Mouse (Mus musculus) kidney, postnatal 0 days (tissue): ENCODE results near the gene Tbc1d1. TPM values are rescaled to one million over a fixed set of nuclear protein-coding genes. Genes with fewer than 3 reads are reported as not detected.

Experiments used
- ATAC-seq: fragments of 200-750 bp; cut with Nextera tagmentation; replicated peaks from 2 replicates; pipeline ENCODE4 v1.8.0; 2017; ENCODE audit warnings: low read depth, moderate number of reproducible peaks, moderate TSS enrichment, moderate library complexity; ENCODE audit not compliant: low FRiP score
- DNase-seq: peaks from one replicate; pipeline ENCODE4 v3.0.0-alpha.2; 2016; ENCODE audit warnings: low spot score
- H3K27ac ChIP-seq: fragments of 300-500 bp; sonication (generic); 2 replicates; pipeline ENCODE4 v1.5.1; 2014; ENCODE audit warnings: mild to moderate bottlenecking
- H3K27me3 ChIP-seq: fragments of 300-500 bp; sonication (generic); 2 replicates; pipeline ENCODE4 v1.6.1; 2014; ENCODE audit warnings: low read length, mixed read lengths; ENCODE audit not compliant: insufficient read depth
- H3K36me3 ChIP-seq: fragments of 300-500 bp; sonication (generic); 2 replicates; pipeline ENCODE4 v1.6.1; 2014; ENCODE audit warnings: low read length, mixed read lengths; ENCODE audit not compliant: insufficient read depth
- H3K4me1 ChIP-seq: fragments of 300-500 bp; sonication (generic); replicated peaks from 2 replicates; pipeline ENCODE4 v1.6.1; 2014; ENCODE audit warnings: antibody characterized with exemption, low read length, mixed read lengths; ENCODE audit not compliant: insufficient read depth
- H3K4me2 ChIP-seq: fragments of 300-500 bp; sonication (generic); 2 replicates; pipeline ENCODE4 v1.6.1; 2014; ENCODE audit warnings: mild to moderate bottlenecking, low read length, moderate library complexity, mixed read lengths
- H3K4me3 ChIP-seq: fragments of 300-500 bp; sonication (generic); replicated peaks from 2 replicates; pipeline ENCODE4 v1.5.1; 2014; ENCODE audit warnings: low read depth, low read length
- H3K9ac ChIP-seq: fragments of 300-500 bp; sonication (generic); 2 replicates; pipeline ENCODE4 v1.6.1; 2014; ENCODE audit warnings: low read depth, low read length
- H3K9me3 ChIP-seq: fragments of 300-500 bp; sonication (generic); replicated peaks from 2 replicates; pipeline ENCODE4 v1.6.1; 2016; ENCODE audit warnings: low read length, inconsistent platforms, mixed read lengths
- CTCF ChIP-seq: IDR thresholded peaks from 2 replicates; pipeline ENCODE4 v1.5.1; 2016; ENCODE audit warnings: antibody characterized with exemption, low read depth, mild to moderate bottlenecking, moderate library complexity
- WGBS: fragments of 180-500 bp; shearing (Covaris S2); extraction: QIAGEN DNeasy Blood & Tissue Kit; methylation state at CpG from one replicate; pipeline ENCODE4 v1.1.7; 2014; 5-methylcytosine and 5-hydroxymethylcytosine counted together
- polyA plus RNA-seq: library from polyadenylated mRNA; unstranded; fragments of >200 nt; fragmentation: Nextera tagmentation; extraction: Ambion mirVana; gene quantifications from 2 replicates; pipeline ENCODE4 v1.2.1, GENCODE M21; 2015

Gene Tbc1d1
- polyA plus RNA-seq, 1 experiment from 2014 or later: 26.2 TPM

GRCm38 (mm10) chr5:64363859-64364406, 207.8 kb downstream of the Tbc1d1 start:
- Histone ChIP-seq H3K36me3 (no peaks in the 10 kb centered on the region), H3K4me2 (no peak overlapping the region), H3K27ac (no peak overlapping the region), H3K4me3 (no peak overlapping the region), H3K4me1 (peaks cover 34% of the 10 kb centered on the region), H3K9ac (no peak overlapping the region), H3K9me3 (no peaks in the 10 kb centered on the region), H3K27me3 (no peaks in the 10 kb centered on the region)
- ATAC-seq (no peak), DNase-seq (no peak)
- WGBS: 50% methylated on average over 5 of the region's 5 CpGs
- no peak for TF ChIP-seq CTCF

GRCm38 (mm10) chr5:64364432-64365125, 208.5 kb downstream of the Tbc1d1 start:
- no peaks in the 10 kb centered on the region for H3K27me3 ChIP-seq
- no peaks in the 10 kb centered on the region for H3K9me3 ChIP-seq
- no peak overlapping the region for H3K27ac ChIP-seq
- no peaks in the 10 kb centered on the region for H3K36me3 ChIP-seq
- WGBS: 29% methylated on average over 7 of the region's 7 CpGs
- peak overlapping the region; percentile 14; the same call in 1 of the 2 replicates for H3K4me2 ChIP-seq
- peaks cover 30% of the 10 kb centered on the region for H3K4me1 ChIP-seq
- no peak overlapping the region for H3K4me3 ChIP-seq
- ATAC-seq: peak; percentile 52
- peak; percentile 77 for DNase-seq
- H3K9ac ChIP-seq: no peak overlapping the region
- no peak for TF ChIP-seq CTCF

DNA sequence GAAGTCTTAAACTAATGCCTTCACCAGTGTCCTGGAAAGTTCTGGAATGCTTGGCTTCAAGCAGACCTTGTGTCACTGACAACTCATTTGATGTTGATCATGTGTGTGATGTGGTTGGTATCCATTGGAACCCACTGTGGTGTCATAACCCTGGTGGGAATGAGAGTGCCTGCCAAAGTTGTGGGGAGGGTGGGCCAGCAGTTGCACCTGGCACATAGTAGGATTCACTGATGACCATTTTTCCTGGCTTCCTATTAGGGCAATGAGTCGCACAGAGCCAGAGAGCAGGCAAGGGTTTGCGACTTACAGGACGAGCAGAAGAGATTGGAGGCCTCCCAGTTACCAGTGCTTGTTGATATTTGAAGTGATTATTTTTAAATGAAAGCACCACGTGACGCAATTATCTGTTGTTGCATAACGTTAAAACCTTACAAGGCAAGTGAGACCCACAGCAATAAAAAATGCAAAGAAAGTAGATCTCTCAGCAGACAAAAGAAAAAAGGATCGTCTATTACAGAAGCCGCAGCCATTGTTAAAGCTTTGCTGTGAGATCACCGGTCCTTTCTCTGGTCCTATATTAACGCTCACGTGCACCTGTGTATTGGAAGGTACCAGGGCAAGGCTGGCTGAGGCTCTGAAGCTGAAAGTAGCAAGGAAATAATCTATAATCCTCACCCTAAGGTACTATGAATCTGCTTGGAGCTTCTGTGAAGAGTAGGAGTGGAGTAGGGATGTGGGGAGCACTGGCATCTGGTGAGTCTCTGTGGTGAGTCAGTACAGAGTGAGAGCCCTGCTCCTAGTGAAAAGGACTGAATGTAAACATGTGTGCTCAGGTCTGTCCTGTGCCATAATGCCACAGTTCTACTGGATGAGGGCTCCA, 209.3 kb downstream of the Tbc1d1 start:
- Histone ChIP-seq H3K4me2 (no peak overlapping the region), H3K4me3 (no peak overlapping the region), H3K4me1 (peaks cover 25% of the 10 kb centered on the region), H3K36me3 (no peaks in the 10 kb centered on the region), H3K9ac (no peak overlapping the region), H3K27ac (no peak overlapping the region), H3K9me3 (no peaks in the 10 kb centered on the region), H3K27me3 (no peaks in the 10 kb centered on the region)
- no peak for ATAC-seq
- 80% methylated on average over 11 of the region's 11 CpGs for WGBS
- no peak for DNase-seq
- TF ChIP-seq CTCF: no peak

- no peaks in the 10 kb centered on the region for H3K36me3 ChIP-seq
- peaks cover 25% of the 10 kb centered on the region for H3K4me1 ChIP-seq
- H3K4me3 ChIP-seq: no peak overlapping the region
- H3K27me3 ChIP-seq: no peaks in the 10 kb centered on the region
- H3K4me2 ChIP-seq: no peak overlapping the region
- H3K9me3 ChIP-seq: no peaks in the 10 kb centered on the region
- ATAC-seq (no peak), DNase-seq (no peak)
- no peak overlapping the region for H3K27ac ChIP-seq
- TF ChIP-seq CTCF: no peak
- no peak overlapping the region for H3K9ac ChIP-seq
- WGBS: 76% methylated on average over 9 of the region's 9 CpGs
Observed at GRCm38 (mm10) chr5:64366113-64366512, 210.0 kb downstream of the Tbc1d1 start.

DNA sequence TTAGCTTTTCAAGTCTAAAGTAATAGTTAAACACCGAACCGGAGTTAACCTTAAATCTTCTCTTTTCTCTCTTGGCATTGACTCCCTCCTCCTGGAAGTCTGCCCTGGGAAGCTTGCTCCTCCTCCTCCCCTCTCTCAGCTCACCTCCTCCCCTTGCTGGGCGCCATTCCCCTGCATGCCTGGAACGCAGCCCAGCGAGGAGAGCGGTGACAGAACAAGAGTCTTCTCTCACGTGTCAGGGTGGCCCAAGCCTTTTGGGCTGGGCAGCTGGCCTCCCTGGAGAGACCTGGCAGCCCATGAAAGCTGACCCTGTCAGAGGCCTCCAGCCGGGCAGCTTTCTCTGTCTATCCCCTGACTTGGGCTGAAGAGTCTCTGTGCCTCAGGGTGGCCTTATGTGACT, 211.3 kb downstream of the Tbc1d1 start:
- Histone ChIP-seq H3K9ac (peak overlapping the region; percentile 13; the same call in 1 of the 2 replicates), H3K27ac (peak overlapping the region; percentile 73), H3K27me3 (no peaks in the 10 kb centered on the region), H3K36me3 (no peaks in the 10 kb centered on the region), H3K4me2 (no peak overlapping the region), H3K9me3 (no peaks in the 10 kb centered on the region), H3K4me1 (peaks cover 25% of the 10 kb centered on the region), H3K4me3 (no peak overlapping the region)
- ATAC-seq (peak; percentile 59), DNase-seq (peak; percentile 80)
- WGBS: 3% methylated on average over 8 of the region's 8 CpGs
- no peak for TF ChIP-seq CTCF

DNA sequence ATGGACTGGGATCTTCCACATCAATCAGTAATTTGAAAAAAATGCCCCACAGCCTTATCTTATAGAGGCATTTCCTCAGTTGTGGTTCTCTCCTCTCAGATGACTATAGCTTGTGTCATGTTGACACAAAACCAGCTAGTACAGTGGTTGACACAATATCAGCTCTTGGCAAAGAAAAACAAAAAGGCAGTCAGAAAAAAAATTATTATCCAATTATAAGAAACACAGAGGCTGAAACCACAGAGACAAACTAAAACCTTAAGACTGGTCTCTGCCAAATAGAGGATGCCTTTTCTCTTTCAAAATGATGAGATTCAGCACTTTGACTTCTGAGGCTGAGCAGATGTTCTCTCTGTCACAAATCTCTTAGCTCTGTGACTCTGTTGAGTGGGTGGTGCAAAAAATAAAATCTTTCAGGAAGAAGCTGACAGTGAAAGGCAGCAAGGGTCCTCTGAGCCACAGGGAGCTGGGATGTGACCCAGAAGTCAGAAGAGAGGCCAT, 215.3 kb downstream of the Tbc1d1 start:
- Histone ChIP-seq H3K27ac (peak overlapping the region; percentile 54), H3K4me3 (no peak overlapping the region)
- ATAC-seq: no peak

More for the DNA sequence above, 215.3 kb downstream of the Tbc1d1 start:
- DNase-seq: peak; percentile 44
- no peaks in the 10 kb centered on the region for H3K36me3 ChIP-seq
- peaks cover 10% of the 10 kb centered on the region for H3K4me1 ChIP-seq
- no peak overlapping the region for H3K9ac ChIP-seq
- H3K27me3 ChIP-seq: no peaks in the 10 kb centered on the region
- no peak overlapping the region for H3K4me2 ChIP-seq
- TF ChIP-seq CTCF: no peak
- H3K9me3 ChIP-seq: no peaks in the 10 kb centered on the region
